Comparison of ENCODE assay signal across 8 mouse cellular contexts in the genomic region with DNA sequence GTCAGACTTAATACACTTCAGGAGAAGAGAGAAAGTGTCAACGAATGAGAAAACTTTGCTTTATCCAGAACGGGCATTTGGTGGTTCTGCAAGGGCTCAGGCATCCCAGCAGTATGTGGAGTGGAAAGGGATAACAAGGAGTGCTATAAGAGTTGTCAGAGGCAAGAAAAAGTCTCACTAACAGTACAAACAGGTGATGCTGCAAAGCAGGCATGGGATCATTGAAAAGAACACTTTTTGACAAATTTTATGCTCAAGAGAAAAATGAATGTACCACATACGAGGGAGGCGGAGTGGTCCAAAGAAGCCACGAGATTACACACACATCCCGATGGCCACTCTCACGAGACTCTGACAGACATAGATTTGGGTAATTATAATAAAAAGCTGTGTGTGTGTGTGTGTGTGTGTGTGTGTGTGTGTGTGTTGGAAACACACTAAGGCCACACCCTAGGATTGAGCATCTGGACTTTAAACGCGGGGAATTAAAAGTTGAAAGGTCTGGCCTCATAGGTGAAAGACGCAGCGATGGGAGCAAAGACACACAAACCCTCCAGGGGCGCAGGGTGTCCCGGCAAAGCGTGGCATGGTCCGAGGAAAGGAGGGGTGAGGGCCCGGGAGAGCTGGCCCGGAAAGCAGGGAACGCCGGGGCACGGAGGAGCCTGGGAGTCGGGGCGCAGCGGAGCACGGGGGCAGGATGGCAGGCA.
A peak's percentile ranks its signal among the peaks of the same experiment; 100 is the strongest.
DNase-seq lines count a peak whose midpoint lies in the region; ATAC-seq lines count a peak whose summit lies in the region.

No protein-coding gene starts in this region.

- H3K36me3 ChIP-seq in erythroblast, embryonic 14.5 days (ENCODE audit: control insufficient read depth) = no peaks in the 10 kb centered on the region
- no peaks in the 10 kb centered on the region for H3K36me3 ChIP-seq in kidney, embryonic 15.5 days
- H3K36me3 ChIP-seq in midbrain, embryonic 14.5 days (ENCODE audit: control insufficient read depth, insufficient read depth, low read length) = no peaks in the 10 kb centered on the region

- DNase-seq in kidney, adult 9 months = peak; percentile 31
- DNase-seq in kidney, adult 18-20 months = no peak
- peak; percentile 27 for DNase-seq in T-cell, adult 2 months (ENCODE audit: low spot score)
- DNase-seq in midbrain, embryonic 14.5 days = peak; percentile 59
- DNase-seq in ovary, postnatal 14 days (ENCODE audit: low spot score) = no peak

- peak overlapping the region; percentile 80 for H3K4me2 ChIP-seq in kidney, embryonic 15.5 days
- peak overlapping the region; percentile 73 for H3K4me2 ChIP-seq in midbrain, embryonic 14.5 days (ENCODE audit: low read length)

- no peaks in the 10 kb centered on the region for H3K27me3 ChIP-seq in erythroblast, embryonic 14.5 days (ENCODE audit: control insufficient read depth)
- H3K27me3 ChIP-seq in kidney, embryonic 15.5 days = 0 out of 2 replicates have a peak, but pooled peaks cover 2% of the 10 kb centered on the region
- no peaks in the 10 kb centered on the region for H3K27me3 ChIP-seq in midbrain, embryonic 14.5 days (ENCODE audit: control insufficient read depth, insufficient read depth, low read length)

- peaks cover 23% of the 10 kb centered on the region for H3K4me1 ChIP-seq in erythroblast, embryonic 14.5 days (ENCODE audit: control insufficient read depth)
- H3K4me1 ChIP-seq in kidney, embryonic 15.5 days = peaks cover 32% of the 10 kb centered on the region
- H3K4me1 ChIP-seq in midbrain, embryonic 14.5 days (ENCODE audit: control insufficient read depth, insufficient read depth, low read length) = peaks cover 15% of the 10 kb centered on the region

- WGBS in kidney, embryonic 15.5 days = 3% methylated on average over 24 of the region's 24 CpGs
- WGBS in midbrain, embryonic 14.5 days = under 1% methylated on average over 24 of the region's 24 CpGs

- H3K27ac ChIP-seq in kidney, embryonic 15.5 days = peak overlapping the region; percentile 93
- peak overlapping the region; percentile 95 for H3K27ac ChIP-seq in midbrain, embryonic 14.5 days (replicated peaks; ENCODE audit: low read depth, low read length)

- peak; percentile 0; the same call in 1 of the 2 replicates for ATAC-seq in kidney, embryonic 15.5 days (replicated peaks; ENCODE audit: low FRiP score)
- ATAC-seq in midbrain, embryonic 14.5 days (ENCODE audit: low FRiP score, low TSS enrichment) = no peak; the same call in 1 of the 2 replicates
- ATAC-seq in activated CD4-positive, CD25-positive, alpha-beta regulatory T cell, adult 4 months = no peak

- peak overlapping the region; percentile 93 for H3K4me3 ChIP-seq in erythroblast, embryonic 14.5 days (replicated peaks)
- H3K4me3 ChIP-seq in kidney, embryonic 15.5 days (replicated peaks) = peak overlapping the region; percentile 92
- H3K4me3 ChIP-seq in midbrain, embryonic 14.5 days (replicated peaks; ENCODE audit: low read depth, low read length) = peak overlapping the region; percentile 88

- H3K9me3 ChIP-seq in erythroblast, embryonic 14.5 days (ENCODE audit: control insufficient read depth, low read length) = no peaks in the 10 kb centered on the region
- H3K9me3 ChIP-seq in kidney, embryonic 15.5 days (replicated peaks) = no peaks in the 10 kb centered on the region
- no peaks in the 10 kb centered on the region for H3K9me3 ChIP-seq in midbrain, embryonic 14.5 days (ENCODE audit: control insufficient read depth, low read length)

- H3K9ac ChIP-seq in kidney, embryonic 15.5 days = peak overlapping the region; percentile 85
- peak overlapping the region; percentile 93 for H3K9ac ChIP-seq in midbrain, embryonic 14.5 days (replicated peaks; ENCODE audit: low read length)

Comparison
In these comparisons a context has a peak if more than half of its experiments do, and no peak if none do; other contexts are left out.
1. DNase-seq: peak in kidney, adult 9 months (single experiment), T-cell, adult 2 months (single experiment) and midbrain, embryonic 14.5 days (single experiment); none in kidney, adult 18-20 months (single experiment) and ovary, postnatal 14 days (single experiment).
2. Peak in every context shown above with its lines, with median percentiles within 50 percentile points of each other: H3K4me3 ChIP-seq.